Comparison of ENCODE assay signal across 33 mouse cellular contexts in genomic region chr3:108916857-108917256, GRCm38 (mm10). TPM values are rescaled to one million over a fixed set of nuclear protein-coding genes. Genes with fewer than 3 reads are reported as not detected.
DNase-seq lines count a peak whose midpoint lies in the region; ATAC-seq lines count a peak whose summit lies in the region.
"Had no signal": no experiment of that assay in that cellular context is flagged by ENCODE, and none has a peak within 500 bp of the region (broad histone marks: within the 10 kb centered on the region; RNA-seq: fewer than 3 reads in every experiment).

No protein-coding gene starts in this region.

- no peak overlapping the region for H3K27ac ChIP-seq in heart, embryonic 10.5 days
- H3K27ac ChIP-seq: heart, embryonic 13.5 days; hindbrain, embryonic 14.5 days; intestine, embryonic 15.5 days; limb, embryonic 10.5 days; midbrain, embryonic 10.5 days; neural tube, embryonic 15.5 days had no signal

- H3K27me3 ChIP-seq in heart, embryonic 10.5 days (ENCODE audit: insufficient read depth, poor library complexity, severe bottlenecking): no peaks in the 10 kb centered on the region
- H3K27me3 ChIP-seq in megakaryocyte, embryonic 14.5 days (replicated peaks): peaks cover 2% of the 10 kb centered on the region
- H3K27me3 ChIP-seq: heart, embryonic 13.5 days; intestine, embryonic 15.5 days; neural tube, embryonic 15.5 days had no signal

- H3K9me3 ChIP-seq in heart, embryonic 10.5 days: no peaks in the 10 kb centered on the region
- H3K9me3 ChIP-seq in megakaryocyte, embryonic 14.5 days: no peaks in the 10 kb centered on the region
- H3K9me3 ChIP-seq: heart, embryonic 13.5 days; intestine, embryonic 15.5 days; limb, embryonic 10.5 days; midbrain, embryonic 10.5 days; neural tube, embryonic 15.5 days had no signal

- peak; percentile 14 for DNase-seq in cerebellum, adult 9-11 months
- DNase-seq in cerebellum, adult 11 months: no peak
- peak; percentile 48 for DNase-seq in heart, adult 11 months
- DNase-seq in heart, embryonic 10.5 days (ENCODE audit: low spot score): no peak
- no peak for DNase-seq in urinary bladder, postnatal 4 days (ENCODE audit: low spot score in 2 of 2)
- no peak for DNase-seq in gastrocnemius, postnatal 10 days
- DNase-seq: adrenal gland, adult 8-10 months; gastrocnemius, postnatal 14 days; heart, adult 18-20 months; heart, postnatal 14 days; kidney, adult 8-10 months; kidney, postnatal 10 days; lung, postnatal 4 days; right cerebral cortex, adult 18-20 months; right cerebral cortex, postnatal 4 days; thymus, postnatal 14 days had no signal

- no peaks in the 10 kb centered on the region for H3K36me3 ChIP-seq in heart, embryonic 10.5 days
- no peaks in the 10 kb centered on the region for H3K36me3 ChIP-seq in megakaryocyte, embryonic 14.5 days (replicated peaks; ENCODE audit: low read length)
- H3K36me3 ChIP-seq: heart, embryonic 13.5 days; intestine, embryonic 15.5 days; limb, embryonic 10.5 days; midbrain, embryonic 10.5 days; neural tube, embryonic 15.5 days had no signal

- H3K4me1 ChIP-seq in heart, embryonic 10.5 days: no peaks in the 10 kb centered on the region
- H3K4me1 ChIP-seq in megakaryocyte, embryonic 14.5 days: peaks cover 48% of the 10 kb centered on the region
- H3K4me1 ChIP-seq: heart, embryonic 13.5 days; intestine, embryonic 15.5 days; limb, embryonic 10.5 days; neural tube, embryonic 15.5 days had no signal

- ATAC-seq in megakaryocyte, adult 5-6 weeks (ENCODE audit: poor library complexity, severe bottlenecking): no peak
- ATAC-seq: activated CD4-positive, CD25-positive, alpha-beta regulatory T cell, adult 4 months; CD4-positive, CD25-positive, alpha-beta regulatory T cell, adult 4 months; intestine, embryonic 15.5 days had no signal

- 61% methylated on average over 4 of the region's 4 CpGs for WGBS in heart, embryonic 10.5 days

- H3K4me3 ChIP-seq in heart, embryonic 10.5 days: no peak overlapping the region
- H3K4me3 ChIP-seq in megakaryocyte, embryonic 14.5 days (replicated peaks): peak overlapping the region; percentile 67
- H3K4me3 ChIP-seq: heart, embryonic 13.5 days; intestine, embryonic 15.5 days; limb, embryonic 10.5 days; midbrain, embryonic 10.5 days; neural tube, embryonic 15.5 days had no signal

RNA-seq across cellular contexts. Expression of gene Prpf38b, which starts 5.3 kb away (rescaled TPM):
- polyA plus RNA-seq in heart, embryonic 10.5 days (2016; fragmentation: Nextera tagmentation; extraction: Ambion mirVana): 56.4 and 64.3 TPM in 2 replicates
- 34.3 and 74.4 TPM in 2 replicates for polyA plus RNA-seq in megakaryocyte, embryonic 14.5 days (2012; ENCODE audit: insufficient read depth, low replicate concordance)
- total RNA-seq in megakaryocyte, adult 5-6 weeks (2015): 108 and 110 TPM in 2 replicates
- 197 and 206 TPM in 2 replicates for total RNA-seq in megakaryocyte, adult 5-6 weeks (2017)
- total RNA-seq in gastrocnemius, postnatal 10 days (2021): 10 to 100 TPM; 24.3 to 31.5 TPM

RNA-seq across cellular contexts. Expression of gene Henmt1, which starts 22.8 kb away (rescaled TPM):
- polyA plus RNA-seq in heart, embryonic 10.5 days (2016; fragmentation: Nextera tagmentation; extraction: Ambion mirVana): 0.18 and 0.33 TPM in 2 replicates
- not detected in 2 replicates for polyA plus RNA-seq in megakaryocyte, embryonic 14.5 days (2012; ENCODE audit: insufficient read depth, low replicate concordance)
- total RNA-seq in megakaryocyte, adult 5-6 weeks (2015): 0.11 TPM in 1 of 2 replicates, not detected in the other
- total RNA-seq in megakaryocyte, adult 5-6 weeks (2017): 0.45 TPM in 1 of 2 replicates, not detected in the other
- not detected for total RNA-seq in gastrocnemius, postnatal 10 days (2021)
- total RNA-seq: gastrocnemius, postnatal 14 days; heart, adult 18-20 months; heart, postnatal 14 days; liver, adult 2 months had no signal
- polyA plus RNA-seq: heart, embryonic 13.5 days; liver, adult 2 months had no signal

RNA-seq across cellular contexts. Expression of gene Gm9857, which starts 23.4 kb away (rescaled TPM):
- polyA plus RNA-seq in heart, embryonic 10.5 days (2016; fragmentation: Nextera tagmentation; extraction: Ambion mirVana): not detected in 2 replicates
- 8.5 TPM in 1 of 2 replicates, not detected in the other for polyA plus RNA-seq in megakaryocyte, embryonic 14.5 days (2012; ENCODE audit: insufficient read depth, low replicate concordance)
- total RNA-seq in megakaryocyte, adult 5-6 weeks (2015): not detected in 2 replicates
- total RNA-seq in megakaryocyte, adult 5-6 weeks (2017): not detected in 2 replicates
- total RNA-seq in gastrocnemius, postnatal 10 days (2021): not detected
- total RNA-seq: adrenal gland, adult 8-10 months; gastrocnemius, postnatal 14 days; heart, adult 18-20 months; heart, postnatal 14 days; layer of hippocampus, adult 18-20 months; layer of hippocampus, postnatal 14 days; liver, adult 2 months; midbrain, postnatal 0 days had no signal
- polyA plus RNA-seq: activated CD4-positive, CD25-positive, alpha-beta regulatory T cell, adult 4 months; CD4-positive, CD25-positive, alpha-beta regulatory T cell, adult 4 months; embryonic facial prominence, embryonic 14.5 days; heart, embryonic 13.5 days; hindbrain, embryonic 14.5 days; intestine, embryonic 15.5 days; limb, embryonic 10.5 days; liver, adult 2 months; lung, embryonic 16.5 days; midbrain, embryonic 10.5 days; midbrain, postnatal 0 days; neural tube, embryonic 15.5 days; stomach, embryonic 14.5 days had no signal

RNA-seq across cellular contexts. Expression of gene Fndc7, which starts 27.0 kb away (rescaled TPM):
- polyA plus RNA-seq in heart, embryonic 10.5 days (2016; fragmentation: Nextera tagmentation; extraction: Ambion mirVana): 0.21 and 0.26 TPM in 2 replicates
- 0.04 TPM in 1 of 2 replicates, not detected in the other for polyA plus RNA-seq in megakaryocyte, embryonic 14.5 days (2012; ENCODE audit: insufficient read depth, low replicate concordance)
- total RNA-seq in megakaryocyte, adult 5-6 weeks (2015): 0.07 TPM in 1 of 2 replicates, not detected in the other
- total RNA-seq in megakaryocyte, adult 5-6 weeks (2017): 0.12 and 0.44 TPM in 2 replicates
- total RNA-seq in gastrocnemius, postnatal 10 days (2021): under 1 TPM; 0.07 to 0.34 TPM
- total RNA-seq: midbrain, postnatal 0 days had no signal
- polyA plus RNA-seq: hindbrain, embryonic 14.5 days; limb, embryonic 10.5 days; midbrain, postnatal 0 days; stomach, embryonic 14.5 days had no signal

Comparison
In these comparisons a context has a peak if more than half of its experiments do, and no peak if none do; other contexts are left out.
1. DNase-seq: peak in cerebellum, adult 9-11 months (single experiment) and heart, adult 11 months (single experiment); none in cerebellum, adult 11 months (single experiment), heart, embryonic 10.5 days (single experiment), urinary bladder, postnatal 4 days (0 of 2) and gastrocnemius, postnatal 10 days (single experiment).